Mouse (Mus musculus) stomach, postnatal 0 days (tissue): ENCODE measurements around the gene Fbxl2. TPM values are rescaled to one million over a fixed set of nuclear protein-coding genes. Genes with fewer than 3 reads are reported as not detected.

Source experiments
- ATAC-seq: fragments of 200-750 bp; cut with Nextera tagmentation; 2 replicates; pipeline ENCODE4 v1.8.0; 2017; ENCODE audit not compliant: low FRiP score, low TSS enrichment
- DNase-seq: peaks from one replicate; pipeline ENCODE4 v3.0.0-alpha.2; 2016; ENCODE audit warnings: low spot score
- H3K27ac ChIP-seq: fragments of 300-500 bp; sonication (generic); replicated peaks from 2 replicates; pipeline ENCODE4 v1.5.1; 2014; ENCODE audit warnings: mild to moderate bottlenecking, control low read depth
- H3K27me3 ChIP-seq: fragments of 300-500 bp; sonication (generic); 2 replicates; pipeline ENCODE4 v1.6.1; 2014; ENCODE audit warnings: low read length; ENCODE audit not compliant: control insufficient read depth, insufficient read depth
- H3K36me3 ChIP-seq: fragments of 300-500 bp; sonication (generic); 2 replicates; pipeline ENCODE4 v1.6.1; 2014; ENCODE audit warnings: low read length, mixed read lengths; ENCODE audit not compliant: control insufficient read depth, insufficient read depth
- H3K4me1 ChIP-seq: fragments of 300-500 bp; sonication (generic); replicated peaks from 2 replicates; pipeline ENCODE4 v1.6.1; 2014; ENCODE audit warnings: antibody characterized with exemption; ENCODE audit not compliant: control insufficient read depth, insufficient read depth
- H3K4me2 ChIP-seq: fragments of 300-500 bp; sonication (generic); replicated peaks from 2 replicates; pipeline ENCODE4 v1.6.1; 2014; ENCODE audit warnings: low read depth, mild to moderate bottlenecking, control low read depth, moderate library complexity
- H3K4me3 ChIP-seq: fragments of 300-500 bp; sonication (generic); 2 replicates; pipeline ENCODE4 v1.5.1; 2014; ENCODE audit warnings: low read depth, low read length, control low read depth
- H3K9ac ChIP-seq: fragments of 300-500 bp; sonication (generic); 2 replicates; pipeline ENCODE4 v1.6.1; 2014; ENCODE audit warnings: mild to moderate bottlenecking, low read length, control low read depth, mixed read lengths
- H3K9me3 ChIP-seq: fragments of 300-500 bp; sonication (generic); 2 replicates; pipeline ENCODE4 v1.6.1; 2016; ENCODE audit warnings: low read length; ENCODE audit not compliant: control insufficient read depth
- CTCF ChIP-seq: IDR thresholded peaks from 2 replicates; pipeline ENCODE4 v1.5.1; 2016; ENCODE audit warnings: antibody characterized with exemption, low read depth, mild to moderate bottlenecking, moderate library complexity
- EP300 ChIP-seq: optimal IDR thresholded peaks from 2 replicates; pipeline ENCODE3; 2016; ENCODE audit warnings: antibody characterized with exemption
- WGBS: fragments of 180-500 bp; shearing (Covaris S2); extraction: QIAGEN DNeasy Blood & Tissue Kit; methylation state at CpG from one replicate; pipeline ENCODE4 v1.1.7; 2014; 5-methylcytosine and 5-hydroxymethylcytosine counted together
- polyA plus RNA-seq: library from polyadenylated mRNA; unstranded; fragments of >200 nt; fragmentation: Nextera tagmentation; extraction: Ambion mirVana; gene quantifications from 2 replicates; pipeline ENCODE4 v1.2.1, GENCODE M21; 2015

Fbxl2 gene
- polyA plus RNA-seq, 1 experiment from 2014 or later, result 0.90 TPM

GRCm38 (mm10) chr9:113922677-113923076 is 123.3 kb downstream of the Fbxl2 start:
- no peak overlapping the region for H3K27ac ChIP-seq
- H3K36me3 ChIP-seq, result peaks cover 3% of the 10 kb centered on the region; the same call in 1 of the 2 replicates
- ATAC-seq (no peak), DNase-seq (no peak)
- no peak for TF ChIP-seq CTCF
- TF ChIP-seq EP300, result no peak
- H3K27me3 ChIP-seq, result no peaks in the 10 kb centered on the region
- H3K4me3 ChIP-seq, result no peak overlapping the region
- H3K9me3 ChIP-seq, result no peaks in the 10 kb centered on the region
- H3K4me1 ChIP-seq, result no peaks in the 10 kb centered on the region
- 83% methylated on average over 5 of the region's 5 CpGs for WGBS
- no peak overlapping the region for H3K9ac ChIP-seq
- no peak overlapping the region for H3K4me2 ChIP-seq

- TF ChIP-seq CTCF (no peak), EP300 (no peak)
- WGBS, result 94% methylated on average over 5 of the region's 5 CpGs
- DNase-seq, result no peak
Measured at GRCm38 (mm10) chr9:113915789-113916188, 130.2 kb downstream of the Fbxl2 start.

More at GRCm38 (mm10) chr9:113915789-113916188, 130.2 kb downstream of the Fbxl2 start:
- H3K9ac ChIP-seq, result no peak overlapping the region
- H3K4me3 ChIP-seq, result no peak overlapping the region
- H3K27me3 ChIP-seq, result no peaks in the 10 kb centered on the region
- H3K9me3 ChIP-seq, result no peaks in the 10 kb centered on the region
- no peak for ATAC-seq
- peaks cover 15% of the 10 kb centered on the region; the same call in 1 of the 2 replicates for H3K36me3 ChIP-seq
- H3K4me1 ChIP-seq, result no peaks in the 10 kb centered on the region
- H3K27ac ChIP-seq, result no peak overlapping the region
- H3K4me2 ChIP-seq, result no peak overlapping the region

Other genes with a start within 250 kb of the Fbxl2 start
- gene Ubp1, start 115.3 kb downstream of the Fbxl2 start, polyA plus RNA-seq, result 14.4 and 16.5 TPM in 2 replicates
- gene Susd5, start 10.9 kb upstream of the Fbxl2 start, polyA plus RNA-seq, result 0.23 and 0.29 TPM in 2 replicates